Mouse (Mus musculus) skeletal muscle tissue, adult 2 months (tissue): ENCODE results near the gene Krtap2-4.
"Not testable (repeated sequence)": the region's sequence is repeated elsewhere in the genome, so short reads cannot be mapped to it uniquely, and the experiment has no call there.

Source experiments
- DNase-seq: peaks from one replicate; pipeline ENCODE4 v3.0.0-alpha.2; 2012; ENCODE audit warnings: low read depth, low spot score

The Krtap2-4 gene

GRCm38 (mm10) chr11:99614796-99615363 lies at the start of gene Krtap2-4:
TSS of gene Krtap2-4 (minus strand) at chr11:99614846.
- no peak for DNase-seq

- no peak for DNase-seq
Observed at GRCm38 (mm10) chr11:99662802-99663201, 48.2 kb upstream of the Krtap2-4 start.

- DNase-seq = no peak
Observed at GRCm38 (mm10) chr11:99659256-99659655, 44.6 kb upstream of the Krtap2-4 start.

DNA sequence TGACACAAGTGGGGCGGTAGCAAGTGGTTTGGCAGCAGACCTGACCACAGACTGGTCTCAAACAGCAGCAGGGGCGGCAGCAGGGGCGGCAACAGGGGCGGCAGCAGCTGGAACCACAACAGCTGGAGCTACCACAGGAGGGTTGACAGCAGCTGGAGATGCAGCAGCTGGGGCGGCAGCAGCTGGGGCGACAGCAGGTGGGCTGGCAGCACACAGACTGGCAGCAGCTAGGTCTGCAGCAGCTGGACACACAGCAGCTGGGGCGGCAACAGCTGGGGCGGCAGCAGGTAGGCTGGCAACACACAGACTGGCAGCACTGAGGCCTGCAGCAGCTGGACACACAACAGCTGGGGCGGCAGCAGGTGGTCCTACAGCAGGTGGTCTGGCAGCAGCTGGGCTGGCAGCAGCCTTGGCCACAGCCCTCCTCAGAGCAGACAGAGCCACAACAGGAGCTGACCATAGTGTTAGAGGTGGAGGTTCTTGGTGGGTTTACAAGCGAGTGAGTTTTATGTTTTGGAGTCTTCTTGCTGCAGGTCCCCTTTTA lies 43.9 kb upstream of the Krtap2-4 start, which contains the start of gene Gm11563:
Gene Gm11563 (minus strand): TSS at position 494 of the 544 bp plus-strand sequence.
- not testable (repeated sequence) for DNase-seq

- DNase-seq = no peak
Observed at GRCm38 (mm10) chr11:99657051-99657450, 42.4 kb upstream of the Krtap2-4 start.

DNA sequence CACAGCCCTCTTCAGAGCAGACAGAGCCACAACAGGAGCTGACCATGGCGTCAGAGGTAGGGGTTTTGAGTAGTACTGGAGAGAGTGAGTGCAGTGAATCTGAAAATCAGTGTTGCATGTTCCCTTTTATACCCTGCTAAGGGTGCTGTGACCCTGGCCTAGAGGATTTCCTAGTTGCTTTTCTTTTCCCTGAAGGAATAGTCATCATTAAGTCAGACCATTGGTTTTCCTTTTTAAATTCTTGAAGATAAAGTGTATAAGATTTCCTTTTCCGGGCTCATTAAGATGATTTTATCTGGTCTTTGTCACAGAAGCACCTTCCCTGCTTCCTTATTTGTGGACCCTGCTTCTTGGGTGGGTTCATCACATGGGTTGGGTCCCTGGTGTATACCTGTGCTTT lies 35.5 kb upstream of the Krtap2-4 start, which contains the start of gene Gm11555:
Gene Gm11555 (minus strand): TSS at position 101 of the 400 bp plus-strand sequence.
- no peak for DNase-seq

DNA sequence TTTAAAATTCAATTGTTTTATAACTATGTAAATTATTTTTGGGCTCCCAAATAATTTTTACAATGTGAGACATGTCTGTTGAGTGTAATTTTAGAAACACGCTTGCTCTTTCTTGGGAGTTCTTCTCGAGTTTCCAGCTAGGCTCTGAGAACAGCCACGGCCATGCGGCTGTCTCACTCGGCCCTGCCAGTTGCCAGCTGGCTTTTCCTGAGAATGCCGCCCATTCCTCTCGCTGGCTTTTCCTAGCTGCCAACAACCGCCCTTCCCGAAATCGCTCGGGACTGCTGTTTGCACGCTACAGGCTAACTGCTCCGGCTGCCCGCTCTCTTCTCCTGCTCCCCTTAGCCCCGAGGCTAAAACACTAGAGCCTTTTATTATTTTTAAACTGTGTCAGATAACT lies 31.8 kb upstream of the Krtap2-4 start:
- no peak for DNase-seq

DNA sequence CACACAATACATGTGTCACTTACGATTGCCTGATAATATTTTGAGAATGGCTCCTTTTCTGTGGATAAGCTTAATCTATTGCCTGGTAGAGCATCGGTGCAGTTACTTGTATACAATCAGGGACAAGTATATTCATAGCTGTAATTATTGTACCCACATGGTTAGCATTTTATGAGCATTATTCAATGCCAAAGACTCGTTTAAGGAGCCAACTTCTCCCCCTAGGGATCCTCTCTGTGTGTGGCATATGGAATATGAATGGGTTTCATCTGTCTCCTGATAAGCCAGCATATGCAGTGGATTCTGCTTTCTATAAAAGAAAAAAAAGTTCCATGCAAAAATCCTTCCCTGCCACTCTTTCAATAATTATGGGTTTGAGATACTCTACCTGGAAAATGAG lies 29.7 kb upstream of the Krtap2-4 start:
- no peak for DNase-seq

GRCm38 (mm10) chr11:99643635-99644139 lies 29.0 kb upstream of the Krtap2-4 start, which contains the start of gene Krtap4-7:
TSS of gene Krtap4-7 (minus strand) at chr11:99644089.
- DNase-seq = not testable (repeated sequence)

DNA sequence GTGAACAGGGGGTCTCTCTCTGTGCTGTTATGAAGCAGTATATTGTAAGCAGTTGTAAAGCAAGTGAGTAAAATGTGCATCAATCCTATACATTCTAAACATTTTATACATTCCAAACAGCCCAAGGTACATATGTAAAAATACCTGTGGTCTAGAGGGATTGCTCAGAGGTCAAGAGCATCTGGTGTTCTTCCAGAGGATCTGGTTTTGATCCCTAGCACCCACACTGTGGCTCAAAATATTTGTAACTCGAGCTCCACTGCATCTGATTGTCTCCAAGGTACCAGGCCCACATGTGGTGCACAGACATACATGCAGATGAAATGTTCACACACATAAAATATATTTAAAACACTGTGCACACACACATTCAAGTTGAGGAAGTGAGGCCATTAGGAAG lies 26.3 kb upstream of the Krtap2-4 start:
- DNase-seq = no peak

DNA sequence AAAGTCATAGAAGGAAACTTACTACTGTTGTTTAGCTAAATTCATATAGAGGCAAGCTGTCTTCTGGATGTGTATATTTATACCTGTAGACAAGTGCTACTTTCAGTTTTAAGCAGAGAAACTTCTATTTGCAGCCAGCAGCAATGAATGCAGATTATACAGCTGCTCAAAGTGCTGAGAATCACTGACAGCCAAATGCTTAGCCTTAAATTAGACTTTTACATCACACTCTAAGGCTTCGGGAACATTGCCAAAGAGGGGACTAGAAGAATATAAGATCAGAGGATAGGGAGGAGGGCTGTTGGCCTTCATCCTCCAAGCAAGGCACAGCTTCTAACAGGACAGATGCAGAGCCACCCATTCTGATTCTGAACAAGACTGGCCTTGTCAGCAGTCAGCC lies 22.4 kb upstream of the Krtap2-4 start:
- DNase-seq = no peak

- DNase-seq = no peak
Observed at GRCm38 (mm10) chr11:99634653-99635134, 20.0 kb upstream of the Krtap2-4 start, which contains the start of gene Krtap4-2. TSS of gene Krtap4-2 (minus strand) at chr11:99635084.

DNA sequence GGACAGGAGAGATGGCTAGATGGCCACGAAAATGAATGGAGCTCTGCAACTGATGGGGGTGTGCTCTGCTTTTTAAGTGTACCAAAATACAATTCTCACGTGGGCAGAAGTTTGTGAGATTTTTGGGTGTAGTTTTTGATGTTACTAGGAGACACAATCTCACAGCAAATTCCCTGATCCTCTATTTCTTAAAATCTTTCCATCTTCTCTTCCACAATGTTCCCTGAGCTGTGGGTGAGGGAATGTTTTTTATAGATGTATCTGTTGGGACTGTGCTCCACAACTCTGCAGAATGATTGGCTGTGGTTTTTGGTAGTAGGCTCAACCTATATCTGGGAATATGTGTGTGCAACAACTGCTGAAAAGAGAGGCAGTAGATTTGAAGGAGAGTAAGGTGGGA lies 18.6 kb upstream of the Krtap2-4 start:
- no peak for DNase-seq

GRCm38 (mm10) chr11:99630890-99631289 lies 16.2 kb upstream of the Krtap2-4 start:
- DNase-seq = no peak

DNA sequence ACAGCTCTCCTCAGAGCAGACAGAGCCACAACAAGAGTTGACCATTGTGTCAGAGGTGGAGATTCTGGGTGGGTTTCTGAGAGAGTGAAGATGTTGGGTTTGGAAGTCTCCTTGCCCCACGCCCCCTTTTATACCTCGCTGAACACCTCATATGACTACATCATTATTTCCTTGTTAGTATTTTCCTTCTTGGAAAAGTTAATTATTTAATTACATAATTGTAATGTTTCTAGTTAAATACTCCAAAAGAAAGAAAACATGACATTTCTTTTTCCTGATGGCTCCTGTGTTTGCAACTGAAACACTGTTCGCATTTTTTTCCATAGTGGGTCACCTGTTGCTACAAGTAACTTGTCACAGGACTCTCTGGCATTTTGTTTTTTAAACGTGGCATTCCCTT lies 13.5 kb upstream of the Krtap2-4 start, which contains the start of gene Krtap4-1:
Gene Krtap4-1 (minus strand): TSS at position 101 of the 400 bp plus-strand sequence.
- no peak for DNase-seq

DNA sequence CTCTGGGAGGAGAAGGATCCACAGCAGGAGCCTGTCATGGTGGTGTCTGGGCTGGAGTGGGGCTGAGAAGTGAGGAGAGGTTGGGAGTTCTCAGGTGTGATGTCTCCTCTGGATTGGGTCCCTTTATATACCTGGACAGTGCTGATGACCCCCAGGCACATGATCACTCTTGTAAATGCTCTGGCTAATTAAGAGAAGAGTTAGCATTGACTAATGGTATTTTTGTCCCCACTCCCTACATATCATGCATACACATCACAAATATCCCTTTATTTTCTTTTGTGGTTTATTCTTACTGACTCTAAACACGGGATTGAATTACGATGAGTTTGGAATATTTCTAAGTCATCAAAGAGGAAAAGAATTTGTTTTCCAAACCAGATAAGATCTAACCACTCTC lies 5.7 kb upstream of the Krtap2-4 start, which contains the start of gene Gm11562:
Gene Gm11562 (minus strand): TSS at position 101 of the 400 bp plus-strand sequence.
- no peak for DNase-seq

DNA sequence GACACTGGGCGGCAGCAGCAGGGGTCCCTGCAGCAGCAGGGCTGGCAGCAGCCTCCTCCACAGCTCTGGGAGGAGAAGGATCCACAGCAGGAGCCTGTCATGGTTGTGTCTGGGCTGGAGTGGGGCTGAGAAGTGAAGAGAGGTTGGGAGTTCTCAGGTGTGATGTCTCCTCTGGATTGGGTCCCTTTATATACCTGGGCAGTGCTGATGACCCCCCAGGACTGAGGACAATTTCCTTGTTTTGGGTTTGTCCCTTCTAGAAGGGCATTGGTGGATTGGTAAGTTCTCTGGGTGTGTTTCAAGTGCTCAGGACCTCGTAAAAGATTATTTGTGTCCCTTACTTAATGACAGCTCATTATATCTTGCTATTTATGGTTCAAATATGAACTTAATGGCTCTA lies 4.6 kb downstream of the Krtap2-4 start, which contains the start of gene Gm11937:
Gene Gm11937 (minus strand): TSS at position 101 of the 400 bp plus-strand sequence.
- DNase-seq = not testable (repeated sequence)

DNA sequence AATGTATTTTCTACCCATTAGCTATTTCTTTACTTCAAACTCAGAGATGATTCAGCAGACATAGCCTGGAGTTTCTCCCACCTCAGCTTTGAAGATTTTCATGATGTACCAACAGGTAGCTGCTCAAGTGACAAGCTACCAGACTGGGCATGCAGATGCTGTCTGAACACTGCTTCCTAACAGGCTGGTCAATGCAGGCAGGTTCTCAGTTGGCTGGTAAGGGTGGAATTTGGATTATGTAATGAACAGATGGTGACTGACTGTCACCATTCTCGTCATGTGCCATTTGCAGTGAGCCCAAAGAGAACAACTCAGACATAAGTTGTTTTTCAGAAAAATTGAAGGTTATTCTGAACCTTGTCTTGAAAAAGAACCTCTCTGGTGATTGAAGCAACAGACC lies 5.5 kb downstream of the Krtap2-4 start:
- no peak for DNase-seq

GRCm38 (mm10) chr11:99603208-99603607 lies 11.4 kb downstream of the Krtap2-4 start, which contains the start of gene Gm11938:
TSS of gene Gm11938 (minus strand) at chr11:99603308.
- not testable (repeated sequence) for DNase-seq

GRCm38 (mm10) chr11:99597742-99598141 lies 16.9 kb downstream of the Krtap2-4 start, which contains the start of gene Krtap9-3:
TSS of gene Krtap9-3 (minus strand) at chr11:99598105.
- DNase-seq = not testable (repeated sequence)

DNA sequence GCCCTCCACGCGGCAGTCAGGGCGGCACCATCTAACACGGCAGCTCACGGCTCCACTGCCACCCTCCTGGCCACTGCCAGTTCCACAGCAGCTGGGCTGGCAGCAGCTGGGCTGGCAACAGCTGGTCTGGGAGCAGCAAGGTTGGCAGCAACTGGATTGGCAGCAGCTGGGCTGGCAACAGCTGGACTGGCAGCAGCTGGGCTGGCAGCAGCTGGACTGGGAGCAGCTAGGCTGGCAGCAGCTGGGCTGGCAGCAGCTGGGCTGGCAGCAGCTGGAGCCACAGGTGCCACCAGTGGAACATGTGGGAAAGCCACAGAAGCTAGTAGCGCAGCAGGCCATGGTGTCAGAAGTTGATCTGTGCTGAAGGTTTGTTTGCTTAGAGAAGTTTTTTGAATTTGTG lies 23.7 kb downstream of the Krtap2-4 start, which contains the start of gene Krtap1-3:
Gene Krtap1-3 (minus strand): TSS at position 359 of the 400 bp plus-strand sequence.
- no peak for DNase-seq

DNA sequence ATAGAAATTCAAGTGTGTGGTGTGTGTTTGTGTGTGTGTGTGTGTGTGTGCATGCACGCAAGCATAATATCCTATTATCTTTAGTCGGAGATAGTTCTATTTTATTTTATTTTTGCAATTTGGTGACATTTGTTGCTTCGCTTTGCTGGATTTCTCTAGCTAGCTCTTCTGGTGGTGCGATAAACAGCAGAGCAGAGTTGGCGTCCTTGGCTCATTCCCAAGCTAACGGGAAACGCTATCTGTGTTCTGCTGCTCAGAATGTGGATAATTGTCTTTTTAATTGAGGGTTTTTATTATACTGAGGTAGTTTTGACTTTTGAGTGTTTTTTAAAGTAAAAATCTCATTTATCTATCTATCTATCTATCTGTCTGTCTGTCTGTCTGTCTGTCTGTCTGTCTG lies 29.6 kb downstream of the Krtap2-4 start:
- DNase-seq = no peak
